Mouse (Mus musculus): ENCODE measurements around the gene Cela1.

GRCm38 (mm10) chr15:100722026-100722425, 34.3 kb upstream of the Cela1 start:
- TF ChIP-seq CTCF (IDR thresholded peaks at IDR 0.05; ENCODE audit: extremely low read depth, insufficient read depth, insufficient read length, insufficient replicate concordance) (no peak), POLR2A (IDR thresholded peaks at IDR 0.05; ENCODE audit: low read depth, low read length) (no peak)

Data from spleen, adult 2 months (tissue).